Mouse (Mus musculus) C2C12 (cell line): ENCODE measurements at regions not wholly inside any gene's neighbourhood (a gene's known extent, or its start where the extent isn't known, plus 50 kb on each side); places are given as distances from the start of the nearest gene placed in this dataset.

Experiments
- CTCF ChIP-seq: IDR thresholded peaks from one replicate; pipeline ENCODE4 v1.5.1; 2011; ENCODE audit not compliant: control insufficient read depth, insufficient read depth, insufficient read length
- MAX ChIP-seq: IDR thresholded peaks from one replicate; pipeline ENCODE4 v1.6.1; 2011; ENCODE audit warnings: mild to moderate bottlenecking, control low read depth
- MYOD1 ChIP-seq: IDR thresholded peaks from one replicate; pipeline ENCODE4 v1.6.1; 2011; ENCODE audit warnings: low read depth; ENCODE audit not compliant: control insufficient read depth, insufficient read length
- MYOG ChIP-seq: IDR thresholded peaks from one replicate; pipeline ENCODE4 v1.6.1; 2011; ENCODE audit not compliant: control insufficient read depth, insufficient read length; ENCODE audit errors: extremely low read depth

DNA sequence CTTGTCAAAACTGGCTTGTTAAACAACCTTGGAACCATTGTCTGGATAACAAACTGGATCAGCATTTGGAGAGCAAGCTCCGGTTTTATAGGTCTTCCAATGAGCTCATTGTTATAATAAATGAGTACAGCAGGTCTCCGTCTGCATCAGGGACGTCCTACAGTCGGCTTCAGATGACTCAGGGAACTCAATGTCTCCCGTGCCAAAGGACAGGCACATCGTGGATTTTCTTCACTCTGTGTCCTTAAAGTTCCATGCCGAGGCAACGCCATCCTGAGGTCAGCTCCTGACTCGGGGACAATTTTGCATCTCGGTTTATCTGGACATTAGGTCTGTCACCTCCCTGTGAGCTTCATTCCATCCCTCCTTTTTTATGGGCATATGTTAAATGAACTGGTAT is 85.2 kb downstream of the Lyplal1 start:
- TF ChIP-seq CTCF, result no peak
- TF ChIP-seq MAX, result no peak
- TF ChIP-seq MYOD1, result no peak
- no peak for TF ChIP-seq MYOG
